Mouse (Mus musculus) right cerebral cortex, postnatal 14 days (tissue): Measurements from ENCODE around the gene Htr1b.

Experiments used
- DNase-seq: peaks from one replicate; pipeline ENCODE4 v3.0.0; 2022

The Htr1b gene

DNA sequence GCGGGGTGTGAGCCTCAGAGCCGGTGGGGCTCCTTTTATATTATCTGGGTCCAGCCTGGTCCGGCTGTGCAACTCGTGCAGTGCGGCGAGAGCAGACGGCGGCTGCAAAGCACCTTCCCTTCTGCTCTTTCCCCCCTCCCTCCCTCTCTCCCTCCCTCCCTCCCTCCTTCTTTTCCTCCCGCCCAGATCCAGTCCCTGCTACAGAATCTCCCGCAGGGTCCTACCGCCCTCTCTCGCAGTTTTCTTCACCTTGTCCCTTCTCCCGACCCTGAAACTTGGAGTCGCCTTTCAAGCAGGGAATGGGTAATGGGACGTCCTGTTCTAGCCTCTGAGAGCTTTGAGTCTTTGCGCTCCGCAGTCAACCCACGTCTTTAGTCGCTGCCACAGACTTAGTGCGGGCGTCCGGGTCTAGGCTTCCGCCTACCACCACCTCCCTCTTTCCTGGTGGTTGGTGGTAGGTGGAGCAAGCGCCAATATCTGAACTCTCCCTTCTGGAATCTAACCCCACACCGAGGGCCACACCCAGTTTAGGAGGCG, at the start of gene Htr1b:
Htr1b (minus strand) TSS at position 392 of the 537 bp plus-strand sequence.
- DNase-seq: peak; percentile 17

GRCm38 (mm10) chr9:81676716-81677115, 43.1 kb upstream of the Htr1b start:
- DNase-seq: no peak

GRCm38 (mm10) chr9:81637486-81637885, 3.9 kb upstream of the Htr1b start:
- DNase-seq: no peak

- DNase-seq: peak; percentile 33
Observed at GRCm38 (mm10) chr9:81635109-81635508, 1.5 kb upstream of the Htr1b start.

GRCm38 (mm10) chr9:81634163-81634562, 535 bp upstream of the Htr1b start:
- no peak for DNase-seq

- peak; percentile 15 for DNase-seq
Observed at GRCm38 (mm10) chr9:81632736-81633436, 742 bp downstream of the Htr1b start.

GRCm38 (mm10) chr9:81632191-81632735, 1.4 kb downstream of the Htr1b start:
- DNase-seq: peak; percentile 25

DNA sequence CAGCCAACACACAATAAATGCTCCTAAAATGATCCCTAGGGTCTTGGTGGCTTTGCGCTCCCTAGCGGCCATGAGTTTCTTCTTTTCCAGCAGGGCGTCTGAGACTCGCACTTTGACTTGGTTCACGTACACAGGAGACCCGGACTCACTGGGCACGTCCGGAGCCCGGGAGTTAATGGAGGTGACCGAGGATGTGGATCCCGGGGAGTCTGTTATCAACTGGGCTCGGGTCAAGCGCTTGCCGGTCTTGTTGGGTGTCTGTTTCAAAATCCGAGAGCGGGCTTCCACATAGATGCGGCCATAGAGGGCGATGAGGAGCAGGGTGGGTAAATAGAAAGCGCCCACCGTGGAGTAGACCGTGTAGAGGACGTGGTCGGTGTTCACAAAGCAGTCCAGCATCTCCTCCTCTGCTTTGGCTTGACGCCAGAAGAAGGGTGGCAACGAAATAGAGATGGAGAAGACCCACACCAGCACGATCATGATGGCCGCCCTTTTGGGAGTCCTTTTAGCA, 2.0 kb downstream of the Htr1b start:
- DNase-seq: peak; percentile 33

- peak; percentile 92 for DNase-seq
Observed at GRCm38 (mm10) chr9:81626899-81627606, 6.6 kb downstream of the Htr1b start.

DNA sequence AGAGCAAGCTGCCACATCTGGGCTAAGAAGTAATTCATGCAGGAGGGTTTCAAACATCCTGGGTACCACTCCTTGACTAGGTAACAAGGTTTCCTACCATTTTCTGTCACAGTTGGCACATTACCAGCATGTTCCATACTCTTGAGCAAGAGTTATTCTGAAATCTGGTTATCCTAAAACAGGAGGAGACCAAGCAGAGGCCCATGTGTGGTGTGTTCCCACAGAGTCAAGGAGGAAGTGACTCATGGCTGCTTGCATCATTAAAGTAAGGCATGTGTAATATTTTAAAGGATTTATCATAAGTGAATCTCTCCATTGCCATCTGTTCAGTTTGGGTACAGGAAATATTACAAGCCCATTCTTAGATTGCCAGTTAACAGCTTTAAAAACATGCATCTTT, 7.7 kb downstream of the Htr1b start:
- DNase-seq: no peak

DNA sequence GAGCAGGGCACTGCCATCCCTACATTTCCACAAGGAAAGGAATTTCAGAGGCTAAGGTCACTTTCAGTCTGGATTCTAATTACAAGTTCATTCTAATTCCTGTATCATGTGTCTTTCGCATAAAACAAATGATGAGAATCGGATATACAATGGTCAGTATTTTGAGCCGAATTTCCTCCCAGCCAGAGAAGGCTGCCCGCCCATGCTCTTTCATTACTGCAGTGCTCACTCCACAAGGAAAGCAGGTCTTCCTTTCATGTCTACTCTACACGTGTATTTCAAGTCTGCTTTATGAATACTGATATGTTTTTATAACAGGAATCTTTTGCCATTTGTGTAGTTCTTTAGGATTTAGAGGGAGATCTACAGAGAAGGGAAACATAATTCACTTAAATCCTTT, 10.8 kb downstream of the Htr1b start:
- no peak for DNase-seq

- no peak for DNase-seq
Observed at GRCm38 (mm10) chr9:81611022-81611421, 22.6 kb downstream of the Htr1b start.
